Mouse (Mus musculus) midbrain, postnatal 0 days (tissue): ENCODE measurements at regions not wholly inside any gene's neighbourhood (a gene's known extent, or its start where the extent isn't known, plus 50 kb on each side); places are given as distances from the start of the nearest gene placed in this dataset.

ENCODE experiments used
- ATAC-seq: fragments of 200-750 bp; cut with Nextera tagmentation; 2 replicates; pipeline ENCODE4 v1.8.0; 2017; ENCODE audit warnings: moderate number of reproducible peaks, mild to moderate bottlenecking, moderate TSS enrichment, moderate library complexity; ENCODE audit not compliant: low FRiP score
- DNase-seq: peaks from one replicate; pipeline ENCODE4 v3.0.0-alpha.2; 2015; ENCODE audit warnings: low spot score
- H3K27ac ChIP-seq: fragments of 300-500 bp; sonication (generic); 2 replicates; pipeline ENCODE4 v1.5.1; 2014; ENCODE audit warnings: low read depth, mild to moderate bottlenecking, low read length, mixed read lengths
- H3K27me3 ChIP-seq: fragments of 300-500 bp; sonication (generic); 2 replicates; pipeline ENCODE4 v1.6.1; 2014; ENCODE audit warnings: low read length, control low read depth, mixed read lengths; ENCODE audit not compliant: insufficient read depth
- H3K36me3 ChIP-seq: fragments of 300-500 bp; sonication (generic); 2 replicates; pipeline ENCODE4 v1.6.1; 2014; ENCODE audit warnings: low read length, control low read depth, mixed read lengths; ENCODE audit not compliant: insufficient read depth
- H3K4me1 ChIP-seq: fragments of 300-500 bp; sonication (generic); 2 replicates; pipeline ENCODE4 v1.6.1; 2014; ENCODE audit warnings: mild to moderate bottlenecking, control low read depth, antibody characterized with exemption, low read length, mixed read lengths; ENCODE audit not compliant: insufficient read depth
- H3K4me2 ChIP-seq: fragments of 300-500 bp; sonication (generic); 2 replicates; pipeline ENCODE4 v1.6.1; 2014; ENCODE audit warnings: low read depth, mild to moderate bottlenecking, low read length, mixed read lengths; ENCODE audit not compliant: poor library complexity, severe bottlenecking
- H3K4me3 ChIP-seq: fragments of 300-500 bp; sonication (generic); 2 replicates; pipeline ENCODE4 v1.5.1; 2014; ENCODE audit warnings: low read depth, mild to moderate bottlenecking, low read length, moderate library complexity
- H3K9ac ChIP-seq: fragments of 300-500 bp; sonication (generic); replicated peaks from 2 replicates; pipeline ENCODE4 v1.6.1; 2014; ENCODE audit warnings: mild to moderate bottlenecking, low read length, moderate library complexity, mixed read lengths; ENCODE audit not compliant: poor library complexity, severe bottlenecking
- H3K9me3 ChIP-seq: fragments of 300-500 bp; sonication (generic); 2 replicates; pipeline ENCODE4 v1.6.1; 2016; ENCODE audit warnings: low read length, control low read depth
- CTCF ChIP-seq: IDR thresholded peaks from 2 replicates; pipeline ENCODE4 v1.5.1; 2016; ENCODE audit warnings: antibody characterized with exemption, mild to moderate bottlenecking
- WGBS: fragments of 180-500 bp; shearing (Covaris S2); extraction: QIAGEN DNeasy Blood & Tissue Kit; methylation state at CpG from one replicate; pipeline ENCODE4 v1.1.7; 2014; 5-methylcytosine and 5-hydroxymethylcytosine counted together

- 28% methylated on average over 9 of the region's 9 CpGs for WGBS
- Histone ChIP-seq H3K9ac (no peak overlapping the region), H3K4me1 (no peaks in the 10 kb centered on the region), H3K36me3 (no peaks in the 10 kb centered on the region), H3K4me2 (no peak overlapping the region), H3K9me3 (no peaks in the 10 kb centered on the region), H3K27ac (0 out of 2 replicates have a peak overlapping the region, but pooled peaks have one; percentile 12), H3K4me3 (no peak overlapping the region), H3K27me3 (no peaks in the 10 kb centered on the region)
- DNase-seq (no peak), ATAC-seq (no peak)
- no peak for TF ChIP-seq CTCF
These were observed 398.7 kb upstream of the Igfbp7 start for GRCm38 (mm10) chr5:77806334-77807157.

GRCm38 (mm10) chr5:77805796-77806195 lies 398.0 kb upstream of the Igfbp7 start:
- Histone ChIP-seq H3K27ac (no peak overlapping the region), H3K4me3 (no peak overlapping the region), H3K4me1 (no peaks in the 10 kb centered on the region), H3K9ac (no peak overlapping the region), H3K27me3 (no peaks in the 10 kb centered on the region), H3K9me3 (no peaks in the 10 kb centered on the region), H3K4me2 (no peak overlapping the region), H3K36me3 (no peaks in the 10 kb centered on the region)
- ATAC-seq = no peak
- no peak for DNase-seq
- WGBS = 81% methylated on average over 6 of the region's 6 CpGs
- no peak for TF ChIP-seq CTCF

- no peak overlapping the region for H3K4me2 ChIP-seq
- DNase-seq (no peak), ATAC-seq (no peak)
- H3K36me3 ChIP-seq = no peaks in the 10 kb centered on the region
- WGBS = 88% methylated on average over 1 of the region's 1 CpGs
- TF ChIP-seq CTCF = no peak
- no peaks in the 10 kb centered on the region for H3K27me3 ChIP-seq
- H3K4me1 ChIP-seq = no peaks in the 10 kb centered on the region
- H3K9me3 ChIP-seq = no peaks in the 10 kb centered on the region
- H3K4me3 ChIP-seq = no peak overlapping the region
- no peak overlapping the region for H3K9ac ChIP-seq
- H3K27ac ChIP-seq = no peak overlapping the region
These were observed 397.5 kb upstream of the Igfbp7 start for GRCm38 (mm10) chr5:77805303-77805702.

GRCm38 (mm10) chr5:77804113-77804512 lies 396.3 kb upstream of the Igfbp7 start:
- Histone ChIP-seq H3K9ac (no peak overlapping the region), H3K36me3 (no peaks in the 10 kb centered on the region), H3K27ac (no peak overlapping the region), H3K4me1 (no peaks in the 10 kb centered on the region), H3K9me3 (no peaks in the 10 kb centered on the region), H3K27me3 (no peaks in the 10 kb centered on the region), H3K4me2 (no peak overlapping the region), H3K4me3 (no peak overlapping the region)
- 0 out of 2 replicates have a peak, but pooled peaks have one; percentile 18 for ATAC-seq
- DNase-seq = peak; percentile 33
- no peak for TF ChIP-seq CTCF
- 48% methylated on average over 9 of the region's 9 CpGs for WGBS

GRCm38 (mm10) chr5:77803562-77803961 lies 395.7 kb upstream of the Igfbp7 start:
- no peak for ATAC-seq
- no peak overlapping the region for H3K9ac ChIP-seq
- no peak overlapping the region for H3K4me2 ChIP-seq
- no peaks in the 10 kb centered on the region for H3K27me3 ChIP-seq
- DNase-seq = peak; percentile 78
- TF ChIP-seq CTCF = peak; percentile 92
- no peaks in the 10 kb centered on the region for H3K36me3 ChIP-seq
- H3K27ac ChIP-seq = no peak overlapping the region
- no peak overlapping the region for H3K4me3 ChIP-seq
- WGBS = 50% methylated on average over 6 of the region's 6 CpGs
- no peaks in the 10 kb centered on the region for H3K9me3 ChIP-seq
- no peaks in the 10 kb centered on the region for H3K4me1 ChIP-seq

- H3K36me3 ChIP-seq = no peaks in the 10 kb centered on the region
- TF ChIP-seq CTCF = no peak
- H3K27ac ChIP-seq = no peak overlapping the region
- no peak overlapping the region for H3K9ac ChIP-seq
- WGBS = 62% methylated on average over 3 of the region's 3 CpGs
- no peak for DNase-seq
- no peak overlapping the region for H3K4me2 ChIP-seq
- no peaks in the 10 kb centered on the region for H3K4me1 ChIP-seq
- no peak overlapping the region for H3K4me3 ChIP-seq
- no peak for ATAC-seq
- no peaks in the 10 kb centered on the region for H3K9me3 ChIP-seq
- no peaks in the 10 kb centered on the region for H3K27me3 ChIP-seq
These were observed 389.1 kb upstream of the Igfbp7 start for GRCm38 (mm10) chr5:77796960-77797359.
